Mouse (Mus musculus): ENCODE measurements around the gene Comt.

Gene Comt

DNA sequence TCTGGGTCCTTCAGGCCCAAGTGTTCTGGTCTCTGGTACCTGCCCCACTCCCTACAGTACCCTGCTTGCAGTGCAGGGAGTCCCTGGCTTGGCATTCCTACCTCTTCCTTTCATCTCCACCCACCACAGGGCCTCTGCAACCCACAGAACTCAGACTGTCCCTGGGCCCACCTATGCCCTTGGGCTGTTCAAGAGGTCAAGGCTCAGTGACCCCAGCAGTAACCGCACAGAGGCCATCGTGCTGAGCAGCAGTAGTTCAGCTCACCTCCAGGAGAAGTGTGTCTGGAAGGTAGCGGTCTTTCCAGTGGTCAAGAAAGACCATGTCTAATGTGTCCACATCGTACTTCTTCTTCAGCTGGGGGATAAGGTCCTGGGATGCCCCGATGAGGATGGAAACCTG, 16.2 kb downstream of the Comt start:
- peak; percentile 26 for DNase-seq

GRCm38 (mm10) chr16:18409776-18410175, 16.9 kb downstream of the Comt start:
- no peak for DNase-seq

DNA sequence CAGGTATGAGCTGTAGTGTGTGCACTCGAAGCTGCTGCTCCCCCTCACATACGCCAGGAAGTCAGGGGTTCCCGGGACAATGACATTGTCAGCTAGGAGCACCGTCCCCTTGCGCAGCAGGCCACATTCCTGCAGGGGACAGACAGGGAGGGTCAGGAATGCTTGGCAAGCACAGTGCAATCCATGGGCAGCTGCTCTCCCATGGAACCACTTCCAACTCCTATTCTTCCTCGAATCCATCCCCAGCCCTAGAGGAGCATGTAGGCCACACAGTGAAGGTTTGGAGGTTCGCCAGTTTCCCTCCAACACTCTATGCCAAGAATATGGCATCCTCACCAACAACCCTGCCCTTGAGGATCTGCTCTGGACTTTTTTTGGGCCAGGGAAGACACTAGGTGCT, 18.7 kb downstream of the Comt start:
- DNase-seq = no peak

GRCm38 (mm10) chr16:18406293-18406692, 20.4 kb downstream of the Comt start:
- no peak for DNase-seq

- no peak for DNase-seq
Observed at GRCm38 (mm10) chr16:18405876-18406275, 20.8 kb downstream of the Comt start.

- no peak for DNase-seq
Observed at GRCm38 (mm10) chr16:18405091-18405854, 21.4 kb downstream of the Comt start.

DNA sequence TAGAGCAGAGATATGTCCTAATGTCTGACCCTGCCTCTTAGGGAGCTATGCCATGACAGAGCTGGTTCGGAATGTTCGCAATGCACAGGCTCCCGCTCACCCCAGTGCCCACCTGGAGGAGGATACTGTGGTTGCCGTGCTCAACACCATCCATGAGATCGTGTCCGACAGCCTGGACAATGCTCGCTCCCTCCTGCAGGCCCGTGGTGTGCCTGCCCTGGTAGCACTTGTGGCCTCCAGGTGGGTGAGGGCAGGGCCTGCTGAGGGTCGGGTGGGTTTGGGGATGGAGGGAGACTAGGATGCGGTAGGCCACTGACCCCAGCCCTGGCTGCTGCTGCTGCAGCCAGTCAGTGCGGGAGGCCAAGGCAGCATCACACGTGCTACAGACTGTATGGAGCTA, 23.4 kb downstream of the Comt start:
- no peak for DNase-seq

GRCm38 (mm10) chr16:18400472-18401216, 26.0 kb downstream of the Comt start:
- DNase-seq = no peak

GRCm38 (mm10) chr16:18400028-18400427, 26.6 kb downstream of the Comt start:
- DNase-seq = no peak

GRCm38 (mm10) chr16:18396791-18397621, 29.6 kb downstream of the Comt start:
- DNase-seq = peak; percentile 60

- DNase-seq = peak; percentile 92
Observed at GRCm38 (mm10) chr16:18396201-18396600, 30.5 kb downstream of the Comt start.

DNA sequence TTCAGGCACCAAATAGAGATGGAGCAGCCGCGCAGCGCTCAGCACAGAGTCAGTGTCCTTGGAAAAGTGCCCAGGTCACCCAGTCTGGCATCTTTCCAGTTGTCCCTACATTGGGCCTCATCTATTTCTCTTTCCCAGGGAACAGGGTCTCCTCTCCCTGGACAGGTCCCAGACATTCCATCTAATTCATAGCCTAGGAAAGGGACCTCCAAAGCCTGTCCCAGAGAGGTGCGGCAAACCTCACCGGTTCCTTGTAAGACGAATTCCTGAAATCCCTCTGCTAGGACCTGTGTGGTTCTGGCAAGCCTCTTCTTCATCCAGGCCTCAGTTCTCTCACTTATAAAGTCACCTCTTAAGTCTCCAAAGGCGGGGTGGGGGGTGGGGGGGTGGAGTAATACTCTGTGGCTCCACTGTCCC, 31.0 kb downstream of the Comt start:
- DNase-seq = peak; percentile 66

DNA sequence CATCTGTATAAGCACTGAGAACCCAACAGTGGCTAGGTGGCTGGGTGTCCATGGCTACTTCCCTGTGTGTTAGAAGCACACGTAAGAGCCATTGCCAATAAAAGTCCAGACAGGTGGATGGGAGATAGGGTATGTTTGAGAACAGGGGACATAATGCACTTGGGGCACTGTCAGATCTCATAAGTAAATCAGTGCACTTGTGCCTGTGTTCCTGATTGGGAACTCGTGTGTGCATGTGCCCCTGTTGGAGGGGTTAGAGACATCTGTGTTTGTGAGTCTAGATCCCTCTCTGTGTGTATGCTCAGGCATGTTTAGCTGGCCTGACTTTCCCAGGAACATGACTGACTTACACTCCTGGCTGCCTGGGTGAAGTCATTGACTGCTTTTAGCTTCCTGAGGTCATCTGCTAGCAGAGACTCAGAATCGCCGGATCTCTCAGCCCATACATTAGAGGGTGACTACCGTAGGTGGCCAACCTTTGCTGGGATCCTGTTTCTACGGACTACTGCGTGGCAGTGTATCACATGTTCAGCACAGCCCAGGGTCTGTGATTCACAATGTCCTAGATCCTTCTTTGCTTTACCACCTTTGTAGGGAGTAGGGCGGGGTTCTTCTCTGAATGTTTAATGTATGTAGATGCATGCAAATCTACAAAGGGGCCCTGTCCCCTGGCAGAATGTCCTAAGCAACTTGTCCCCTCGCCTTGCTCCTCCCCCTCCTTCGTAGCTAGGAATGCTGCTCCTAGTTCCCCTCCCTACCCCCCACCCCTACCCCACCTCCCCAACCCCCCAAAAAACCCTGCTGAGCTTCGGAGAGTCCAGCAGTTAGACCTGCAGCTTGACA, 31.7 kb downstream of the Comt start:
- DNase-seq = peak; percentile 51

GRCm38 (mm10) chr16:18394056-18394455, 32.6 kb downstream of the Comt start:
- DNase-seq = peak; percentile 48

DNA sequence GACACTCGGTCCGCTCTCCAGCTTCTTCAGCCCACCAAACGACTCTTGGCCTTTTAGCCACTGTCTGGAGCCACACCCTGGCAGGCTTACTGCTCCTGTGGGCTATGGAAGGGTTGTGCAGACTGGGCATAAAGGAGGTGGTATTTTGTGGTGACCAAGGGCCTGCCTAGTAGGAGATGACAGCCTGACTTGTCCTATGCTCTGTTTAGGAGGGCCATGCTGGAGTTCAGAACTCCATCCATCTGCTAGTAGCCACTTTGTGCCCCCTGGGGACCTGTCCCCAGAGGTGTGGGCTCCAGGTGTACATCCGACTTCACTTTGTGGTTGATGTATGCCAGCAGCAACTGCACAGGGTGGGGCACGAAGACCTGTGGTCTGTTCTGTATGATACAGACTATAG, 33.1 kb downstream of the Comt start:
- DNase-seq = no peak

GRCm38 (mm10) chr16:18392469-18393426, 33.9 kb downstream of the Comt start:
- peak; percentile 88 for DNase-seq

DNA sequence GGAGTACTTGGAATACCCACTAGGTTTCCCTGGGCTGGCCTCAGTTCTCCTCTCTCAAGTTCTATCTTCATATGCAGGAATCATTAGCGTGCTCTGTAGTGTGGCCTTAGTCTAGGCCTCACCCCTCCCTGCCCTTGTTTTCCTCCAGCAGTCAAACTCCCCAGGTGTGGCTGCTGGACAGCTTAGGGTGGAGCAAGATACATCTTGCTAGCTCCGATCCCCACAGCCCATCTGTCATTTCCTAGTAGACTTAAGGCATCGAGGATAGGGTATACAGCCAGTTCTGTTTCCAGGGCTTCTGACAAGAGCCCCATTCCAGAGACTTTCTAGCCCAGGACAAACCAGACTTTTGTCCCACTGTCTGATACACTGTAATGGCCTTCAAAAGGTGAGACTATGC, 34.9 kb downstream of the Comt start:
- no peak for DNase-seq

GRCm38 (mm10) chr16:18391127-18391526, 35.5 kb downstream of the Comt start:
- DNase-seq = peak; percentile 27

DNA sequence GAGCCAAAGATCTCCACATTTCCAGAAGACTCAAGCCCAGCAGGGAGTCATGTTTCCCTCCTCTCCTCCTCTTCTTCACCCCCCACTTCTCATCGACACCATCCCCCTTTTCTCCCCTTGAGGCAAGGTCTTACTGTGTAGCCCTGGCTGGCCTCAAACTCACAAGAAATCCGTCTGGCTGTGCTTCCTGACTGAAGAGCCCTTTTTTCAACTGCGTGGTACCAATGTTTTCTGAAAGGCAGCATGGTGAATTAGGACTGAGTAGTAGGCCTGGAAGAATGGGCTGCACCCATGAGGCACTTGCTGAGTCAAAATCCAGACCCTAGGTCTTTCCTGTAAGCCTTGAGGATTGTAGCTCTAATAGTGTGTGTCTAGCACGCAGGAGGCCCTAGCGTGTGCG, 36.3 kb downstream of the Comt start:
- DNase-seq = peak; percentile 20

DNA sequence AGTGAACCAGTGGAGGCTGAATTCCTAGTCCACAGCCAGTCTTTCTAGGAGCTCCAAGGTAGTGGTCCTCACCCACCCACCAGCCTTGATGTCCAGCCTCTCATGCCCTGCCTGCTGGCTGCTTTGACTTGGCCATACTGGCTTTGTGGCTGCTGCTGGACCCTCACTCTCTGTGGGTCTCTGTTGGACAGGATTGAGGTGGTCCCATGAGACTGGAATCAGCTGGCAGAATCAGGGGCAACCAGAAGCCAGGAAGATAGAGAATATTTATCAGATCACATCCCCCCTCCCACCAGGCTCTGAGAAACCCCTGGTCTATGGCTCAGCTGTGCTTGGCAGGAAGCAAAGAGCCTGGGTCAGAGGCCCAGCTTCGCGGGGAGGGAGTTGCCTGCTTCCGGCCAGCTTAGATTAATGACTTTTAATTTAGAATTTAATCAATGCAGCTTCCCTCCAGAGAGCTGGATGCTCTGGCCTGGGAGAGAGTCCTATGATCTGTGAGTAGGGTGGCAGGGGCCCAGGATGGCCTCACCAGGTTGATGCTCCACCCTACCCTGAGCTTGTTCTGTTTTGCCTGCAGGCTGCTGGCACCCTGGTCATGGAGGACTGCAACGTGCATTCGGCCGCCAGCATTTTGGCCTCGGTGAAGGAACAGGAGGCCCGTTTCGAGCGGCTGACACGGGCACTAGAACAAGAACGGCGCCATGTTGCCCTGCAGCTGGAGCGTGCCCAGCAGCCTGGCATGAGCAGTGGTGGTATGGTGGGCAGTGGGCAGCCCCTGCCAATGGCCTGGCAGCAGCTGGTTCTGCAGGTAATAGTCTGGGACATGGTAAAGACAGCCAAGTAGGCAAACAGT, 37.8 kb downstream of the Comt start:
- peak; percentile 45 for DNase-seq

Measured in cerebellum, adult 9-11 months (tissue).